Mouse (Mus musculus): ENCODE measurements around the gene 9230102O04Rik. TPM values are rescaled to one million over a fixed set of nuclear protein-coding genes. Genes with fewer than 3 reads are reported as not detected.
A peak's percentile ranks its signal among the peaks of the same experiment; 100 is the strongest.

The 9230102O04Rik gene
- total RNA-seq, 2 experiments from 2014 or later = not detected

DNA sequence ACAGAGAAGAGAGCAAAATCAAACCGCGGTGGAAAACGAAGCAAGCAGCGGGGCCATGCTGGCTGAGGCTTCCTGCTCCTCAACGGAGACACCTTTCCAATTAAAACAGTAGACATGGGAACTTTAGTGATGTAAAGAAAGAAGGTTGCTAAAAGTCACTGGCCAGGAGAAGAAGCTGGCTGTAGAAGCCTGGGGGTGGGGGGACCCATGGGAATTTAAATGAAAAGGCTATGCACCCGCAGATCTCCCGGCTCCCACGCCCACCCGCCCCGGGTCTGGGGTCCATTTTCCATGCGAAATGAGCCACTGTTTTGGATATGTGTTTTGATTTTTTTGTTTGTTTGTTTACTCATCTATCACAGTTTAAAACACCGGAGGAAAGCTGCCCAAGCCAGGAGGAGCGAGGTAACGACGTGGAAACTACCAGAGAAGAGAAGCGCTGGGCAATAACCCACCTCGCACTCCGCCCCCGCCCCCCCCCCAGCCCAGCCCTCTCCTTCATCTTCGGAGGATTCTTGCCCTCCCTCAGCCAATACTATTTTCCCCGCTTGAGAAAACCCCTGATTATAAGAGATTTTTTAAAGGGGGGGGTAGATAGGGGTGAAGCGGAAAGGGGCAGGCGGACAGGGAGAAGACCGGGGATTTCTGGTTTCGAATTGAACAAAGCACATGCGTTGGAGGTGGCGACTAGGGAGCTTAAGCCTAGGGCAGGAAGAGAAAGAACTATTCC is 5.4 kb downstream of the 9230102O04Rik start:
- DNase-seq (ENCODE audit: extremely low spot score in 1 of 2, low spot score in 2 of 2) = no peak
- Histone ChIP-seq H3K27ac (no peak overlapping the region), H3K4me3 (no peak overlapping the region)
- no peak for TF ChIP-seq CTCF (IDR thresholded peaks at IDR 0.05)
- intact Hi-C loops (cut with DNase I) = loop anchor here (10.0 kb wide), 1 partner anchor 1209 kb away; no protein-coding TSS in a partner anchor

DNA sequence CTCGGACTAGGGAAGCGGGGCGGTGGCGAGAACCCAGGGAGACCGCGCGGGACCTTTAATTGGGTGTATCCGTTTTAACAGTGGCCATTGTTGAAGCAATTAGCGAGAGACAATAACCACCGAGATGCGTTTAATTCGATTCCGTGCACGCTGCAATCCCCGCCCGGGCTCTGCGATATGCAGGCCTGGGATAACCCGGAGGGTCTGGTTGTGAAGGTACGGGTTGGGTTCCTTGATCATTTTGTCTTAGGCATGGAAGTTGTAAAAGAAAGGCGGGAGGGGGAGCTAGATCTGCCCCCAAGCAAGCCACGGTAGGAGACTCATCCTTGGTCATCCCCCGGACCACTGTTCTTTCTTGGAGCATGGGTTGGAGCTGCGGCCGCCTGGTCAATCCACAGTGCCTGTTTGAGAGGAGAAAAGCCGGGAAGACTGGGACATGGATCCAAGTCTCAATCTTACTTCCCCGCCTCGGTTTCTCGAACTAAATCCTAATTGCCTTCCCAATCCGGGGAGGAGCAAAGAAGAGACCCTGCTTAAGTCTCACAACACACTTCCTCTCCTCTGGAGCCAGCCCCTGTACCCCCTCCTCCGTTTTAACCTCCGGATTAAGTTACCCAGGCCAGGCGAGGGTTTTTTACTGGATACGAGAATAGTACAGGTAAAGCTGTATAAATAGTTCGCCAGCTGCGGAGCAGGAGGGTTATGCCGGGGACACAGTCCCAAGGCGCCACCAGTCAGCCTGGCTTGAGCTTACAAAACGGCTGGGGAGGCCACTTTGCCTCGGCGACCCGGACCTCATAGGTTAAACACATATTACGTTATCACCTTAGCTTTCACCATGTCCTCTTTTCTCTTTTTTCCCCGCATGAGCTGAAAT is 6.2 kb downstream of the 9230102O04Rik start:
- intact Hi-C loops (cut with DNase I) = loop anchor here (10.0 kb wide), 1 partner anchor 1208 kb away; no protein-coding TSS in a partner anchor
- DNase-seq (ENCODE audit: extremely low spot score in 1 of 2, low spot score in 2 of 2) = no peak
- TF ChIP-seq CTCF (IDR thresholded peaks at IDR 0.05) = no peak
- Histone ChIP-seq H3K4me3 (no peak overlapping the region), H3K27ac (no peak overlapping the region)

DNA sequence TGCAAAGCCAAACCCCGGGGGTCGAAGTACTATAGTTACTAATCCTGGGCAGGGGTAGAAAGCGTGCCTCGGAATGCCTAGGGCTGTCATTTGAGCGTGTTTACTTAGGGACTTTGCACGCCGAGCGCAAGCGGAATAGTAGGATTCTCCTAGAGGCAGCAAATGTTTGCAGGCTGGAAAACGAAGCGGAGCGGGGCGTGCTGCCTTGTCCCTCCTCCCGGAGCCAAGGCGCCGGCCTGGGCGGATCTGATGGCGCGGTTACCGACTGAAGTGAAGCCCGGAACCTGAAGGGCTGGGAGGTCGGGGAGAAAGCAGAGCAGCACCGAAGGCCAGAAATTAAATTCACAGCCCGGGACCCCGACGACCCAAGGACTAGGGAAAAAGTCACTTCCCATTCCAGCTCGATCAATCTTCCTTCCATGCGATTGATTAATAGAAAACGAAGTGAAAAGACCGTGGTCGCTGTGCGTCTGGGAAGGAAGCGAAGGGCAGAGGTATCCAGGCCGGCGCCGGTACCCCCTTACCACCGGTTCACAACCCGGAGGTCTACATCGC is 6.9 kb downstream of the 9230102O04Rik start:
- intact Hi-C loops (cut with DNase I) = loop anchor here (10.0 kb wide), 1 partner anchor 1208 kb away; no protein-coding TSS in a partner anchor

DNA sequence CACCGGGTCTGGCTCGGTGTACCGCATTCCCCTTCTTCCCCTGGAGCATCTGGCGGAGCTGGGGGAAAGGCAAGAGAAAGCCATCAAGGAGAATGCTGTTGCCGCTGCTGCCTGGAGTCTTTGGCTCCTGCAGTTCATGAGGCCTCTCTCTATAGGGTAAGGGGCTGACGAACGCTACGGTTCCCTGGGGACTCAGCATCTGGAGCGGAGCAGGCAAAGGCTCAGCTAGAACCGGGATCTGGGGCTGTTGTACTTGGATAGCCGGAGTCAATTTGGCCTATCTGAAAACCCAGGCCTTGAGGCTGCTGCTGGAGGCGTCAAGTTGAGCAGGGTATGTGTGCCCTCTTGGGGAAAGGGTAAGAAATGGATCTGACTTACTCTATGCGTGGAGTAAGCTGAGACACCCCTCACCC is 7.7 kb downstream of the 9230102O04Rik start:
- TF ChIP-seq CTCF (IDR thresholded peaks at IDR 0.05) = no peak
- intact Hi-C loops (cut with DNase I) = loop anchor here (10.0 kb wide), 1 partner anchor 1207 kb away; no protein-coding TSS in a partner anchor
- Histone ChIP-seq H3K27ac (no peak overlapping the region), H3K4me3 (no peak overlapping the region)
- no peak for DNase-seq (ENCODE audit: extremely low spot score in 1 of 2, low spot score in 2 of 2)

More for the DNA sequence above, 6.9 kb downstream of the 9230102O04Rik start:
- Histone ChIP-seq H3K4me3 (no peak overlapping the region), H3K27ac (no peak overlapping the region)
- TF ChIP-seq CTCF (IDR thresholded peaks at IDR 0.05) = no peak
- no peak for DNase-seq (ENCODE audit: extremely low spot score in 1 of 2, low spot score in 2 of 2)

DNA sequence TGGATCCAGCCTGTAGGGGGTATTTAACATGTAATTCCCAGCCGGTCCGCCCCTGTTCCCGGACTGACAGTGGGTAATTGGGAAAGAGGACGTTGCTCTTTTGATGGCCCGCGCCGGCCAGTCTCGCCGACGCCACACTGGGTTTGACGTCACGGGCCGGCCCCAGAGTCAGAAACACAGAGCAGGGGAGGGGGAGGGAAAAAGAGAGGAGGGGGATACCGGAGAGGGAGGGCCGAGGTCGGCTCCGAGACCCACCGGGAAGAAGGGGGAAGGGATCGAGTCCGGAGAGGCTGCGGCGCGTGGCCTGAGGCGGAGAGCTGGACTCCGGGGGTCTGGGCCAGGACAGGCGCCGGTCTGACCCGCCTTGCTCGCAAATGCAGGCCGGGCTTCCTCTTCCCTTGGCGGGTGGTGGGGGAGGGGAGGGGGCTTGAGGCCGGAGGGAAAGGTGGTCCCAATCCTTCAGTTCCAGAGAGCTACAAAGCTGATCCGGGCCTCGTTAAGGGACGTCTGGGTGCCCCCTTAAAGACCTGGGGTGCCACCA is 8.2 kb downstream of the 9230102O04Rik start, which contains the start of gene 4930412O13Rik:
4930412O13Rik (plus strand) TSS at position 202 of the 541 bp plus-strand sequence.
- Histone ChIP-seq H3K4me3 (no peak within 1 kb of the TSS), H3K27ac (no peak within 1 kb of the TSS)
- no peak for DNase-seq (ENCODE audit: extremely low spot score in 1 of 2, low spot score in 2 of 2)
- intact Hi-C loops (cut with DNase I) = loop anchor here (10.0 kb wide), 1 partner anchor 1206 kb away; no protein-coding TSS in a partner anchor
- TF ChIP-seq CTCF (IDR thresholded peaks at IDR 0.05) = no peak

DNA sequence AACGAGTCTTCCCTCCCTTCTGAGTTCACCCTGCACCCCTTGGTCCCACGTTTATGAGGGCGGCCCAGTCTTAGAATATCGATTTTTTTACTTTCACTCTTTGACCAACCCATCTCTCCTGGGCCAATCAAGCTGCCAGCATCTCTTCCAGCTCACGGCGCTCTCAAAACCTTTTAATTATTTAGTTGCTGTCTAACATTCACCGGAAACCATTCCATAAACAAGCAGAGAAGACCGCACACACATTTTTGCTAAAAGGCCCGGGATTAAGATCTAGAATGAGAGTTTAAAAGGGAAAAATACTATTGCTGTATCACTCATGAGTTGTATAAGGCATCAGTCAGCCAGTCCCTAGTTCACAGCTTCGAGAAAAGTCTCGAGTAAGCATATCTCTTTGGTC is 9.1 kb downstream of the 9230102O04Rik start:
- no peak overlapping the region for H3K27ac ChIP-seq
- TF ChIP-seq CTCF (IDR thresholded peaks at IDR 0.05) = no peak
- intact Hi-C loops (cut with DNase I) = loop anchor here (10.0 kb wide), 1 partner anchor 1205 kb away; no protein-coding TSS in a partner anchor
- DNase-seq (ENCODE audit: extremely low spot score in 1 of 2, low spot score in 2 of 2) = no peak
- H3K4me3 ChIP-seq = no peak overlapping the region

DNA sequence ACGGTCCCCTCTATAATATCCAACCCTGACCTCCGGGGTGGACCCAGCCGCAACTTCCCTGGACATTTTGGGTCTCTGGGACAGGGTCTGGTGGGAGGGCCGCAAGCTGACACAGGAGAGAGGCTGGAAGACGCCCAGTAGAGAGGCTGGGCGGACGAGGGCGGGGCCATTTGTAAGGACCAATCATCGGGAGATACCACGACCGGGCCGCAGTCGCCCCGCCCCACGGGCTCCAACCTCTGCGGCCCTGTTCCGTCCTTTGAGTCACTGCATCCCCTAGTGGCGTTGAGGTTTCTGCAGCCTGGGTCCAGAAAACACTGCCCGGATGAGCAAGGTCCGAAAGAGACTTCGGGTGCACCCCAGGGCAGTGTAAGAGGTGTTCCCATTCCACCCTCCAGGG is 9.8 kb downstream of the 9230102O04Rik start:
- DNase-seq (ENCODE audit: extremely low spot score in 1 of 2, low spot score in 2 of 2) = peak in 1 of 2 experiments; percentile 40
- Histone ChIP-seq H3K27ac (no peak overlapping the region), H3K4me3 (peak overlapping the region; percentile 9; the same call in 1 of the 2 replicates)
- TF ChIP-seq CTCF (IDR thresholded peaks at IDR 0.05) = peak; percentile 55
- intact Hi-C loops (cut with DNase I) = loop anchor here (5.0 to 10.0 kb wide), 2 partner anchors 493 to 1125 kb away; partner anchors contain the start of gene Sfmbt2

DNA sequence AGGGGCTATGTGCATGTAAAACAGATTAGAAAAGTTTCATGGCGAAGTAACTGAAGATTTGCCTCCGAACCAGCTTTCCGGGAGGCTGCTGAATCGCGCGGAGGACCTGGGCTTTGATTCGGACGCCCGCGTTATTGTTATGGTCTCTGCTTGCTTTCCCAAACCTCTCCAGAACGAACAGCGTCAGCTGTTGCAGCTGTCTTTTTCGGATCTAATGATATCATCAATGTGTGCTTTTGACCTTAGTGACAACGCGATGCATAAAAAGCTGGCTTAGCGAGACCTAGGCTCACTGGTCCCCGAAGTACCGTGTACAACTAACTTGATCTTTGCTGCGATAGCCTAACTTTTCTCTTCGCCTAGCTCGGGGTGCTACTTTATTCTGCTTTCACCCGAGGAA is 10.2 kb downstream of the 9230102O04Rik start:
- peak overlapping the region; percentile 9; the same call in 1 of the 2 replicates for H3K4me3 ChIP-seq
- H3K27ac ChIP-seq = no peak overlapping the region
- intact Hi-C loops (cut with DNase I) = loop anchor here (5.0 to 10.0 kb wide), 2 partner anchors 493 to 1124 kb away; partner anchors contain the start of gene Sfmbt2
- no peak for TF ChIP-seq CTCF (IDR thresholded peaks at IDR 0.05)
- DNase-seq (ENCODE audit: extremely low spot score in 1 of 2, low spot score in 2 of 2) = no peak

DNA sequence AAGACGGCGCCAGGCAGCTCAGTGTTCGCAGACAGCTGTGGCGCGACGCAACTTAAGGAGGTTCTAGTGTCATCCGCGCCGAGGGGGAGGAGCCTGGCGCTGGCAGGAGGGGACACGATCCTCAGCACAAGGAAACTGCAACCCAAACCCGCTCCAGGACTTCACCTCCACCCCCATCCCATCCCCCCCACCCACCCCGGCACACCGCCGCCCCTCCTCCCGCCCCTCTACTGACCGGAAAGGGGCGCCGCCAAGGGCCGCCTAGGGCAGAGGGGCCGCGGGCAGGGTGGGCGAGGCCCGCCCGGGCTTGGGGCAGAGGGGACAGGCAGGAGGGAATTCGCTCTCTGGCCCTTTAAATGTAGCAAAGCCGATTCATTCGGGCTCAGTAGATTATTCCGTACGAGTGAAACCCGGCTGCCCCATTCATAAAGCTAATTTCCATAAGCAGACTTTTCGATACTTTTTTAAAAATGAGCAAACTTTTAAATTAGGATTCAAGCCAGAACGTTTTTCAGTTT is 10.7 kb downstream of the 9230102O04Rik start:
- intact Hi-C loops (cut with DNase I) = loop anchor here (5.0 to 10.0 kb wide), 2 partner anchors 494 to 1124 kb away; partner anchors contain the start of gene Sfmbt2
- no peak for DNase-seq (ENCODE audit: extremely low spot score in 1 of 2, low spot score in 2 of 2)
- no peak overlapping the region for H3K27ac ChIP-seq
- H3K4me3 ChIP-seq = peak overlapping the region; percentile 9; the same call in 1 of the 2 replicates
- TF ChIP-seq CTCF (IDR thresholded peaks at IDR 0.05) = no peak

DNA sequence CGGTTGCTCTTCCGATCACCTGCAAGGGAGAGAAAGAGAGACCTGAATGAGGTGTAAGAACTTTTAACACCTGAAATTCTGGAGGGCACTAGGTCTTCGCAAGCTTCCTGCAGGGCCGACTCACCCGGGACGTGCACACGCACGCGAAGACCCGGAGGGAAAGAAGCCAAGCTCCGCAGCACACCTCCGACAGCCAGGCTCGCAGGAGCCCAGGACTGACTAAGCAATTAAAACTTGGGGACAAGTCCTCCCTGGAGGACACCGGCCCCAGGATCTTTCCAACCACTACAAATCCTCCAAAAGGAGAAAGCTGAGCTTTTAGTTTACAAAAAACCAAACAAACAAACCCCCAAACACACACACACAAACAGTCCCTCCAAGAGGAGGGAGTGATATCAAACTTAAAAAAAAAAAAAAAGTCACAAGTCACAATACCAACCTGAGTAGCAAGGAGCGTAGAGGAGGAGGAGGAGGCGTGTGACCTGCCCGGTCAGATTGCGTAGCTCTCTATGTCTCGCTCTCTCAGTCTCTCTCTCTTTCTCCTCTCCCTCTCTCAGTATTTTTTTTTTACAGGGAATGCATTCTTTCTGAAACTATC is 11.3 kb downstream of the 9230102O04Rik start:
- Histone ChIP-seq H3K27ac (no peak overlapping the region), H3K4me3 (peak overlapping the region; percentile 9; the same call in 1 of the 2 replicates)
- intact Hi-C loops (cut with DNase I) = loop anchor here (2.0 to 10.0 kb wide), 3 partner anchors 17 to 1123 kb away; partner anchors contain the start of gene Sfmbt2
- TF ChIP-seq CTCF (IDR thresholded peaks at IDR 0.05) = no peak
- DNase-seq (ENCODE audit: extremely low spot score in 1 of 2, low spot score in 2 of 2) = no peak
